Mouse (Mus musculus) T-cell, adult 66 days (primary cell): Measurements from ENCODE around the gene Gm43552. TPM values are rescaled to one million over a fixed set of nuclear protein-coding genes. Genes with fewer than 3 reads are reported as not detected.

Source experiments
- total RNA-seq, 2 experiments: library from RNA; stranded (reverse); gene quantifications; 3 replicates in 1 of 2; 4 replicates in 1 of 2; pipeline ENCODE4 v1.2.4; 2023

Gm43552 gene
- total RNA-seq: 1 to 10 TPM in 1 of 2 experiments, not detected in 1; 2.4 TPM

GRCm38 (mm10) chr5:65492716-65493531 is at the start of gene Gm43552:
Gene Gm43552 (minus strand): TSS chr5:65492833.

GRCm38 (mm10) chr5:65536751-65537419 is 44.3 kb upstream of the Gm43552 start, which contains the start of the genes Smim14 and Ube2k:
Gene Smim14 (minus strand): TSS chr5:65537184.
Gene Ube2k (plus strand): TSS chr5:65537233.

DNA sequence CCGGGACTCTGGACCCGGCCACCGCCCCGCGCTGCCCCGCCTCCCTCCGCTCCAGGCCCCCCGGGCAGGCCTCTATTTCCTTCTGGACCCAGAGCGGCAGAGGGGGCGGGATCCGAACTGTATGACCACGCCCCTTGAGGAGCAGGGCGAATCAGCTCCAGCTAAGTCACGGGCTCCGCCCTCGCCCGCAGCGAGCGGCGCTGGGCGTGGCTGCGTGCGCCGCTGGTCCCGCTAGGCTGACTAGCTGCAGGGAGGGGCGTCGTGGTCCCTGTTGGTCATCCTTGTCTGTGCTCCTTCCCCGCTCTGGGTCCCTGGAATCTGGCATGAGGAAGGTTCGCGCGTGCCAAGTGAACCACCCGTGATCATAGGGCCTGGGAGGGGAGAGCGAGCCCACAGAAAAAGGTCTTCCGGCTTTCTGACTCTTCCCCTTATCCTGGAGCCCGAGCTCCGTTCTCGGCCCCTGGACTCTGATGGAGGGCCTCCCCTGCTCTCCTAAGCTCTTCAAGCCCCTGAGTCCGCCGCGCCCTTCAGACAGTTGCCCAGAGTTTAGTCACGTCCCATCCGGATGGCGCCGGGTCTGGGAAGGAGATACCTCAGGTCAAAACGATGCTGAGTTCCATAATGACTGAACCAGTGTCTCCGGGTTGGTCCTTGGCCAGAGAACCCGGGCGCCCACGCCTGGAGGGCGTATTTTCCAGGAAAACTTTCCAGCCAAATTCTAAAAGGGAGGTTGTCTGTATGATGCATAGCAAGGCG is 56.6 kb downstream of the Gm43552 start, which contains the start of gene Ugdh:
Ugdh (minus strand) TSS at position 144 of the 756 bp plus-strand sequence.

GRCm38 (mm10) chr5:65390648-65391644 is 101.7 kb downstream of the Gm43552 start, which contains the start of the genes Rpl9 and Lias:
Gene Rpl9 (minus strand): TSS chr5:65391444.
Gene Lias (plus strand): TSS chr5:65391497.

Other genes starting within 250 kb of the Gm43552 start
- gene Rfc1, start 157.2 kb downstream of the Gm43552 start, total RNA-seq: 10 to 100 TPM; 46.7 to 53.5 TPM
- gene Klb, start 144.5 kb downstream of the Gm43552 start, total RNA-seq: not detected
- gene Rpl9, start 101.4 kb downstream of the Gm43552 start, total RNA-seq: 1,000 to 10,000 TPM; 2,893 to 2,904 TPM
- 10 to 100 TPM; 32.5 to 40.7 TPM for gene Lias, start 101.3 kb downstream of the Gm43552 start, total RNA-seq
- 10 to 100 TPM; 27.8 to 32.1 TPM for gene Ugdh, start 56.9 kb downstream of the Gm43552 start, total RNA-seq
- gene Smim14, start 44.4 kb upstream of the Gm43552 start, total RNA-seq: 100 to 1,000 TPM in 1 of 2 experiments, 10 to 100 TPM in 1; 92.6 to 101 TPM
- gene Ube2k, start 44.4 kb upstream of the Gm43552 start, total RNA-seq: 10 to 100 TPM; 76.3 to 79.6 TPM
- gene Pds5a, start 205.4 kb upstream of the Gm43552 start, total RNA-seq: 100 to 1,000 TPM; 227 to 252 TPM